Mouse (Mus musculus) midbrain, embryonic 16.5 days (tissue): ENCODE results near the gene Anapc16. TPM values are rescaled to one million over a fixed set of nuclear protein-coding genes. Genes with fewer than 3 reads are reported as not detected.
"Not testable (repeated sequence)": the region's sequence is repeated elsewhere in the genome, so short reads cannot be mapped to it uniquely, and the experiment has no call there.

Source experiments
- ATAC-seq: fragments of 200-750 bp; cut with Nextera tagmentation; 2 replicates; pipeline ENCODE4 v1.8.0; 2017; ENCODE audit warnings: moderate TSS enrichment
- H3K27ac ChIP-seq: fragments of 300-500 bp; sonication (generic); 2 replicates; pipeline ENCODE4 v1.5.1; 2014; ENCODE audit warnings: mild to moderate bottlenecking, low read length, mixed read lengths
- H3K27me3 ChIP-seq: fragments of 300-500 bp; sonication (generic); 2 replicates; pipeline ENCODE4 v1.6.1; 2014; ENCODE audit warnings: low read depth, low read length, mixed read lengths; ENCODE audit not compliant: control insufficient read depth, insufficient read depth
- H3K36me3 ChIP-seq: fragments of 300-500 bp; sonication (generic); 2 replicates; pipeline ENCODE4 v1.6.1; 2014; ENCODE audit warnings: mild to moderate bottlenecking, low read length, moderate library complexity, mixed read lengths; ENCODE audit not compliant: control insufficient read depth, insufficient read depth
- H3K4me1 ChIP-seq: fragments of 300-500 bp; sonication (generic); 2 replicates; pipeline ENCODE4 v1.6.1; 2014; ENCODE audit warnings: mild to moderate bottlenecking, low read length, mixed read lengths; ENCODE audit not compliant: control insufficient read depth, insufficient read depth
- H3K4me2 ChIP-seq: fragments of 300-500 bp; sonication (generic); 2 replicates; pipeline ENCODE4 v1.6.1; 2014; ENCODE audit warnings: mild to moderate bottlenecking, low read length, mixed read lengths
- H3K4me3 ChIP-seq: fragments of 300-500 bp; sonication (generic); 2 replicates; pipeline ENCODE4 v1.5.1; 2014; ENCODE audit warnings: low read depth, mild to moderate bottlenecking, low read length, moderate library complexity, mixed read lengths
- H3K9ac ChIP-seq: fragments of 300-500 bp; sonication (generic); 2 replicates; pipeline ENCODE4 v1.6.1; 2014; ENCODE audit warnings: low read depth, low read length, mixed read lengths
- H3K9me3 ChIP-seq: fragments of 300-500 bp; sonication (generic); replicated peaks from 2 replicates; pipeline ENCODE4 v1.6.1; 2014; ENCODE audit warnings: mild to moderate bottlenecking, low read length, mixed read lengths; ENCODE audit not compliant: control insufficient read depth, poor library complexity, severe bottlenecking
- WGBS: fragments of 180-500 bp; shearing (Covaris S2); extraction: QIAGEN DNeasy Blood & Tissue Kit; methylation state at CpG from one replicate; pipeline ENCODE4 v1.1.7; 2014; 5-methylcytosine and 5-hydroxymethylcytosine counted together
- polyA plus RNA-seq: library from polyadenylated mRNA; unstranded; fragments of >200 nt; fragmentation: Nextera tagmentation; extraction: Ambion mirVana; gene quantifications from 2 replicates; pipeline ENCODE4 v1.2.1, GENCODE M21; 2015

The Anapc16 gene
- polyA plus RNA-seq, 1 experiment from 2014 or later, result 98.9 TPM

DNA sequence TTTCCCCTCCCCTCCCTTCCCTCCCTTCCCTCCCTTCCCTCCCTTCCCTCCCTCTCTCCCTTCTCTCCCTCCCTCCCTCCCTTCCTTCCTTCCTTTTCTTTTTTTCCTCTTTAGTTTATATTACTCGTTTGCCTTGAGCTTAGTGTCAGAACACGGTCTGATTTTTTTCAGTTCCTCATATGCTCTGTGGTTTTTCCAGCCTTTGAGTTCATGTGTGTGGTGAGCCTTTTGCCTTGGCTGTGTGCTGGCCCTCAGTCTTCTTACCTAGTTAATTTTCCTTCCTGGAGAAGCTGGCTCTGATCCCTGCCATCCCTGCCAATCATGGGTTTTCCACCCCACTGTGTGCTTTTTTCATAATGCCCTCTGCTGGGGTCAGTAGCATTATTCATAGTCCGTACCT is 6.2 kb upstream of the Anapc16 start:
- 83% methylated on average over 3 of the region's 3 CpGs for WGBS
- Histone ChIP-seq H3K4me2 (no peak overlapping the region), H3K27ac (no peak overlapping the region), H3K27me3 (no peaks in the 10 kb centered on the region), H3K4me3 (no peak overlapping the region), H3K9ac (no peak overlapping the region), H3K36me3 (0 out of 2 replicates have a peak, but pooled peaks cover 2% of the 10 kb centered on the region), H3K9me3 (no peaks in the 10 kb centered on the region), H3K4me1 (0 out of 2 replicates have a peak, but pooled peaks cover 1% of the 10 kb centered on the region)
- no peak for ATAC-seq

DNA sequence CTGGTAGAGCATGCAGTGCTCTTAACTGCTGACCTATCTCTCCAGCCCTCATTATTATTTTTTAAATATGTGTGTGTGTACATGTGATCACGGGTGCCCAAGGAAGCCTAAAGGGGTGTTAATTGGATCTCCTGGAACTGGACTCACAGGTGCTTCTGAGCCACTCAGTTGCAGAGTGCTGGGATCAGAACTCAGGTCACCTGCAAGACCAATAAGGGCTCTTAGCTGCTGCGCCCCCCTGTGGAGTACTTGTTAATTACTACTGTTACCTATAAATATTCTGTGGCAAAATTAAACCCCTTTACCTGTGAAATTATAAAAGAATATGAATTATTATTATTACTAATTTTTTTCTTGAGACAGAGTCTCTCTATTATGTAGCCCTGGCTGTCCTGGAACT is 2.3 kb upstream of the Anapc16 start:
- H3K27me3 ChIP-seq, result no peaks in the 10 kb centered on the region
- WGBS, result 65% methylated on average over 2 of the region's 2 CpGs
- H3K27ac ChIP-seq, result no peak overlapping the region
- H3K4me3 ChIP-seq, result no peak overlapping the region
- no peaks in the 10 kb centered on the region for H3K9me3 ChIP-seq
- H3K4me2 ChIP-seq, result no peak overlapping the region
- peaks cover 16% of the 10 kb centered on the region; the same call in 1 of the 2 replicates for H3K4me1 ChIP-seq
- H3K9ac ChIP-seq, result no peak overlapping the region
- ATAC-seq, result no peak
- no peaks in the 10 kb centered on the region for H3K36me3 ChIP-seq

DNA sequence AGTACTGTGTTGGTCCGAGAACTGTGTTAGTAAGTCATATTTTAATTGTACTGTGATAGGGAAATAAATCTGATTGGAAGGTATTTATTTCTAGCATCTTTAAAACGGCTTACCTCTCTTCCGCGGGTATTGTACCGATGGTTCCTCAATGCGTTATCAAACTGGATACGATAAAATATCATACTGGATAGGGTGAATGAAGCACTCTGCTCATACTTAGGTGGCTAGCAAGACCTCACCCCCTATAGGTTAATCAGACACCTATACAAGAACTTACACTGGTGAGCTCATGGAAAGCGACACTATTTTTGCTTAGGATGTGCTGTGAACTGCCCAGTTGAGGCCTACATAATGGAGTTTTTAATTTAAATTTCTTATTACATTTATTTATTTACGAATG is 912 bp upstream of the Anapc16 start:
- Histone ChIP-seq H3K9me3 (no peaks in the 10 kb centered on the region), H3K27me3 (no peaks in the 10 kb centered on the region)
- WGBS, result 64% methylated on average over 9 of the region's 9 CpGs

DNA sequence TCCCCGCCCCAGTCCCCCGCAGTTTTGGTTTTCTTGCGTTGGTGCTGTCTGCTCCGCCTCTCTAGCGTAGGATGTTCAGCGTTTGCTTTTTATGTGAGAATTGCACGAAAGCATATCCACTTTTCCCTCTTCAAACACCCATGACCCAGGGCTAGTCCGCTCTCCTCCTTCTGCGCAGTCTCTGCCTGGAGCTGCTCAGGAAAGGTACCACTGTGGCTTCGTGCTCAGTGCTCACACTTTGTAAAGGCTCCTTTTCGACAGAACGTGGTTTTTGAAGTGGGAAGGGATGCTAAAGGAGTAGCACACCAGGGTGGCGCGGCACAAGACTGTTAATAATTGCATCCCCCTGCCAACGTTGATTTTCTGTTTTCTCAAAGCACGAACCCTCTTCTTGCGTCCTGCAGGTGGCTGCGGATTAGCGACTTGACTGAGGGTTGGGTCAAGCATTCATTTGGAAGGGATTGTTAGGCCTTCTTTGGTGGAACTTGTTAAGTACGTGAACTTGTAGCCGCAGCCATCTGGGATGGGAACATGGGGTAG is 348 bp upstream of the Anapc16 start:
- Histone ChIP-seq H3K9ac (peak overlapping the region; percentile 67), H3K27ac (peak overlapping the region; percentile 99), H3K4me1 (peaks cover 16% of the 10 kb centered on the region; the same call in 1 of the 2 replicates), H3K4me2 (peak overlapping the region; percentile 52), H3K9me3 (no peaks in the 10 kb centered on the region), H3K4me3 (peak overlapping the region; percentile 52), H3K36me3 (no peaks in the 10 kb centered on the region), H3K27me3 (no peaks in the 10 kb centered on the region)
- under 1% methylated on average over 21 of the region's 21 CpGs for WGBS
- peak; percentile 87 for ATAC-seq

More for the DNA sequence above, 912 bp upstream of the Anapc16 start:
- peak overlapping the region; percentile 67 for H3K9ac ChIP-seq
- no peak for ATAC-seq
- H3K4me2 ChIP-seq, result peak overlapping the region; percentile 52
- H3K36me3 ChIP-seq, result no peaks in the 10 kb centered on the region
- peak overlapping the region; percentile 99 for H3K27ac ChIP-seq
- H3K4me3 ChIP-seq, result peak overlapping the region; percentile 52
- H3K4me1 ChIP-seq, result peaks cover 16% of the 10 kb centered on the region; the same call in 1 of the 2 replicates

DNA sequence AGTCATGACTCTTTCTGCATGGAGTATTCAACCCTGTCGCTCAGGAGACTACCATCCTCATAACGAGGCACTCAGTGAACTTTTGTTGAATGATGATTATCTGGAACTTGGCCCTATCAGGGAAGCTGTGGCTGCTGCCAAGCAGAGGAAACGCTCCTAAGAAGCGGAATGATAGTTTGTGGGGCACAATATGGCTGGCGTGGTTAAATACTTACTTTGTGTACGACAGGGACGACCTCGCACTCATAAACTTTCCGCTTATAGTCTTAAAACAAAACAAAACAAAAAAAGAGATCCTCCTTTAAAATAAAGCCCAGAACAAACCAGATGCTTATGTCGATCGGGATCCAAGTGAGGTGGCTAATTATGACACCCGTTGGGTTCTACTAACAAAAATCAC is 732 bp downstream of the Anapc16 start:
- Histone ChIP-seq H3K27ac (peak overlapping the region; percentile 99), H3K4me2 (peak overlapping the region; percentile 88), H3K36me3 (no peaks in the 10 kb centered on the region), H3K9ac (peak overlapping the region; percentile 68), H3K9me3 (no peaks in the 10 kb centered on the region), H3K4me1 (peaks cover 16% of the 10 kb centered on the region; the same call in 1 of the 2 replicates), H3K27me3 (no peaks in the 10 kb centered on the region), H3K4me3 (peak overlapping the region; percentile 52)
- 5% methylated on average over 12 of the region's 12 CpGs for WGBS
- ATAC-seq, result no peak

DNA sequence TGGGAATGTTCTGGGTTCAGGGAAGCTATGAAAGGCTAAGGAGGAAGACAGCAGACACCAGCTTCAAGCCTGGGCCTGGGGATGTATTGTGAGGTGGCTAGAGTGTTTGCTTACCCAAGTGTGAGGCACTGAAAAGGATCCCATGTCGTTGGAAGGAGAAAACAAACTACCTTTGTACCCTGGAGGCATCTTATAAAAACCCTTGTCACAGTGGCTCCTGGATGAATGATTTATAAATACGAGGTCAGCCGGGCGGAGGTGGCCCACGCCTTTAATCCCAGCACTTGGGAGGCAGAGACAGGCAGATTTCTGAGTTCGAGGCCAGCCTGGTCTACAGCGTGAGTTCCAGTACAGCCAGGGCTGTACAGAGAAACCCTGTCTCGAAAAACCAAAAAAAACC is 1.3 kb downstream of the Anapc16 start:
- peak overlapping the region; percentile 52 for H3K4me3 ChIP-seq
- H3K9me3 ChIP-seq, H3K27ac ChIP-seq, ATAC-seq, H3K27me3 ChIP-seq, H3K36me3 ChIP-seq, H3K9ac ChIP-seq: not testable (repeated sequence)
- WGBS, result 89% methylated on average over 8 of the region's 8 CpGs
- peaks cover 16% of the 10 kb centered on the region; the same call in 1 of the 2 replicates for H3K4me1 ChIP-seq
- H3K4me2 ChIP-seq, result peak overlapping the region; percentile 88

DNA sequence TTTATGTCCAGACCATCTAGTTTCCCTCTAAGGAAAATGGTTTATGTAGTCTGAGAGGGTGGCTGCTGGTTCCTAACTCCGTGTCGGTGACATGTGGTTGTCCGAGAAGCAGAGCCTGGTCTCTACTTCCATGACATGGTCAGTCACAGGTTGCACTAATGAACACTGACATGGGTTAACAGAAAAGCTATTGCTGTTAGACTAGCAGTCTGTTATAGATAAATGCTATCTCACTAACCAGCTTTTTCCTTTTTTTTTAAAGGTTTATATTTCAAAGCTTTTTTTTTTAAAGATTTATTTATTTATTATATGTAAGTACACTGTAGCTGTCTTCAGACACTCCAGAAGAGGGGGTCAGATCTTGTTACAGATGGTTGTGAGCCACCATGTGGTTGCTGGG is 3.9 kb downstream of the Anapc16 start:
- ATAC-seq, result no peak
- Histone ChIP-seq H3K27ac (no peak overlapping the region), H3K4me2 (no peak overlapping the region), H3K4me1 (peaks cover 14% of the 10 kb centered on the region; the same call in 1 of the 2 replicates), H3K36me3 (peaks cover 7% of the 10 kb centered on the region; the same call in 1 of the 2 replicates), H3K4me3 (no peak overlapping the region), H3K9ac (no peak overlapping the region), H3K27me3 (no peaks in the 10 kb centered on the region), H3K9me3 (no peaks in the 10 kb centered on the region)
- 91% methylated on average over 3 of the region's 3 CpGs for WGBS

DNA sequence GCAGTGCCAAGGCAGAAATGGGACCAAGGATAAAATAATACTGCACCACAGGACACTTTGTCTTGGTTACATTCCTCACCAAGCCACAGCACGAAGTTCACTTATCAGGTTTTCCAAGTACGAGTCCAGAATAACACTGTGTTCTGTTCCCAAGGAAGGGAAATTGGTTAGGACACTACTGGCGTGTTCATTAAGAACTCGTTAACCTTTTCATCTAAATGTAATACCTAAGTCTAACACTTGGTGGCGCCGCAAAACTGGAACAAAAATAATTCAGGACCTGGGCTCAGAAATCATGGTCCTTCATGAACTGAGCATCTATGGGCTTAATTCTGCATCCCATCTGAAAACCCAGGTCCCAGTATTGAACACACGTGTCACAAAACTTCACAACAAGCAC is 5.3 kb downstream of the Anapc16 start:
- 17% methylated on average over 7 of the region's 7 CpGs for WGBS
- no peak for ATAC-seq
- no peaks in the 10 kb centered on the region for H3K9me3 ChIP-seq
- peaks cover 7% of the 10 kb centered on the region; the same call in 1 of the 2 replicates for H3K36me3 ChIP-seq
- no peak overlapping the region for H3K4me3 ChIP-seq
- peaks cover 9% of the 10 kb centered on the region; the same call in 1 of the 2 replicates for H3K4me1 ChIP-seq
- no peak overlapping the region for H3K4me2 ChIP-seq
- no peak overlapping the region for H3K27ac ChIP-seq
- no peaks in the 10 kb centered on the region for H3K27me3 ChIP-seq
- H3K9ac ChIP-seq, result no peak overlapping the region

DNA sequence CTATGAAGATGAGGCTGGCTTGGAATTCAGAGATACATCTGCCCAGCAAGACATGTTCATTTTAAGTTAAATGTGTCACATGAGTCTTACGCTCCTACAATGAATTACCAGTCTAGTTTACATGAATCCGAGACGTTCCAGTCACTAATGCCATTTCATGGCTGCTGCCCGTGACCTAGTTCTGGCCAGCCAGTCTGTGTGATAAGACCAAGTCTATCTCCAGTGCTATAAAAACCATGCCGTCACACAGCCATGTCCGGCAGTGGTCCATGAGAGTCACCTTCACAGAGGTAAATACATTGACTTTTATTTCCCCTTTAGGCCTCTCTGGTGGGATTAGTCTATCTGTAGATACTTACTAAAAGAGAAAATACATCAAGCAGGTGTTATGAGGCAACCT is 7.0 kb downstream of the Anapc16 start:
- WGBS, result 92% methylated on average over 6 of the region's 6 CpGs
- no peak overlapping the region for H3K9ac ChIP-seq
- H3K4me1 ChIP-seq, result no peaks in the 10 kb centered on the region
- no peak overlapping the region for H3K4me3 ChIP-seq
- ATAC-seq, result no peak
- no peaks in the 10 kb centered on the region for H3K27me3 ChIP-seq
- H3K27ac ChIP-seq, result no peak overlapping the region
- H3K4me2 ChIP-seq, result no peak overlapping the region
- peaks cover 7% of the 10 kb centered on the region; the same call in 1 of the 2 replicates for H3K36me3 ChIP-seq
- no peaks in the 10 kb centered on the region for H3K9me3 ChIP-seq
